Mouse (Mus musculus): Measurements from ENCODE around the gene Ppp1r37.
A peak's percentile ranks its signal among the peaks of the same experiment; 100 is the strongest.
"Not testable (repeated sequence)": the region's sequence is repeated elsewhere in the genome, so short reads cannot be mapped to it uniquely, and the experiment has no call there.

Gene Ppp1r37

DNA sequence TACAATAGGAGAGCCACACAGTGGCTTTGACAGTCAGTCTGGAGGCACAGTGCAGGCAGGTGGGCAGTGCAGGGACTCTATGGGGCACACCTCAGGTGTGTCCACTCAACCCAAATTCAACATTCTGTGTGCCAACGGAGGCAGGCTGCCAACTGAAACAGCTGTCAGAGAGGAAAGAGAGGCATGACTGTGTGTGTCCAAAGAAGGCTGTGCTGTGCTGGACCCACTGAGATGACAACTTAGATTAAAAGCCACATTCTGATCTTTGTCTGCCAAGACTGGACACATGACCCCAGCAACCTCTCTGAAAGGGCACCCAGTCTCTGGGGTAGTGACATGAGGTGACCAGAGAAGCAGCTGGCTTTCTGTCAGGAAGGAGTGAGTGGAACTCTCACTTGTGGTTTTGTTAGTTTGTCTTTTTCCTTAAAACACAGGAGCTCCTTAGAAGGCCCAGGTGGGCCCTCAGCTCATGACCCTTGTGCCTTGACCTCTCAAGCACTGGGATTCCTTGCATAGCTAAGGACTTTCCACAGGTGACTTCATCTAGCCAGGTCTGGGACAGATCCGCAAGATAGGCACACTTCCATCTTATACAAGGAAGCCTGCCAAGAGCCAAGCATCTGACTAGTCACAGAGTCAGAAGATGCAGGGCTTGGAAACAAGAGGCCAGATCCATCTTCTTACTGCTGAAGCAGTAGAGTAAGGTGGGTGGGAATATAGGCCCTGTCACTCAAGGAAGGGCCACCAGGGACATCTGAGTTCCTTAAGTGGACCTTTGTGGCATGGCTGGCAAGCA is 21.9 kb downstream of the Ppp1r37 start:
- peak; percentile 73 for DNase-seq (ENCODE audit: low read depth)

DNA sequence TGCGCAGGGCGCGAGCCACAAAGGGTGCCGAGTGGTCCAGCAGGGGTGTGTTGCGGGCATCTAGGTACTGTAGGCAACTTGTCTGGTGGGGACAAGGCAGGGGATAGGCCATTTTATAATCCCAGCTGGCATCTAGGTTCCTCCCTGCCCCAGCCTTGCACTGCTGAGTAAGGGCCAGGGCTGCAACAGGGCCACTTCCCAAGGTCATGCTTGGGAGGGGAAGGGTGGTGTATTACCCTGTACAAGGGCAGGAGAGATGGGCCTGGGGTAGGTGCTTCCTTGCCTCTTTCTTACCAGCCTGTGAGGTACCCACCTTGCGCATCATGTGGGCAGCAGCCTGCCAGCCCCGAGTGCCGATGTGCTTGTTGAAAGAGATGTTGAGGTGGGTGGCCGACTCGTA is 28.2 kb downstream of the Ppp1r37 start:
- DNase-seq (ENCODE audit: low read depth), result no peak

DNA sequence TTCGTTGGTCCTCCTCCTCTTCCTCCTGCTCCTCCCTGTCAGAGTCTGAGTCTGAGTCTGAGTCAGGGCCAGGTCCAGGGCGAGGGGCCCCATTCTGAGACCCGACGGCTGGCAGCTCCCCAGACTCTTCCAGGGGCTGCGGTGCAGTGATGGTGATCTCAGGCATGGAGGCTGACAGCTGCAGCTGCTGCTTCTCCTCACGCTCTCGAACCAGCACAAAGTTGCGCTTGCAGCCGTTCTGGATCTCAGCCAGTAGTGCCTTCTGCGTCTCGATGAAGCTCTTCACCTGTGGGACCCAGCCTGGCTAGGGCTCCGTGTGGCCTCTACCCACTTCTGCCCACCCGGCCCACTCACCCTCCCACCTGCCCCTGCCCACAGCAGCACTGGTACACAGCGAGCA is 30.6 kb downstream of the Ppp1r37 start:
- no peak for DNase-seq (ENCODE audit: low read depth)

DNA sequence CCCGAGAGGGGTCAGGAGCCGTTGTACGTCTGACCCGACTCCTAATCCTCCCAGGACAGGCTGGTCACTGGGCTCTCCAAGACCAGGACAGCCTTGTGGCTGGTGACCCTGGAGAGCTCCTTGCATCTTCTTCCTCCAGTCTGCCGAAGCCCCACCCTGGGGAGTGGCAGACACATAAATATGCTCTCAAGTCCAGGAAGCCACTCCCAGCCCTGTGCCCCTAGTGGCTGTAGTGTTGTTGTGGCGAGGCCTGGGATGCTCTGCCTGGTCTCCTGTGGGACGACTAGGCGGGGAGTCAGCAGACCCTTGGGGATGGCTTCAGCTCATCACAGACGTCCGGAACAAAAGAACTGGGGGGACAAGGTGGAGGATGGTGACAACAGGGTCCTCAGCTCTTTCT is 31.8 kb downstream of the Ppp1r37 start:
- peak; percentile 41 for DNase-seq (ENCODE audit: low read depth)

DNA sequence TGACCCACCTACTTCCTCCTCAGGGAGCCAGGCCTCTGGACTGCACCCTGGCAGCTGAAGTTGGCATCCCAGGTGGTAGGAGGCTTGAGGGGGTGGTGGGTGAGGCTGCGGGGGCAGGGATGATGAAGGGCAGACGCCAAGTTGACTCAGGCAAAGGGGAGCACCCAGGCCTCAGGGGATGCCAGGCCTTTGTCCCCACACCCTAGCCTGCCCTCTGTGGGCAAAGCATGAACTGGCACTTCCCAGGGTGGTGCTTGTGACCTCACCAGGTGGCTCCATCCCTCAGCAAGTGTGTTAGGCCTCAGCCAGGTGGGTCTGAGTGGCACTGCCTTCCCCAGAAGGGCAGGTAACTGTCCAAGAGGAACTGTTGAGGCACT is 37.8 kb downstream of the Ppp1r37 start:
- DNase-seq (ENCODE audit: low read depth), result no peak

DNA sequence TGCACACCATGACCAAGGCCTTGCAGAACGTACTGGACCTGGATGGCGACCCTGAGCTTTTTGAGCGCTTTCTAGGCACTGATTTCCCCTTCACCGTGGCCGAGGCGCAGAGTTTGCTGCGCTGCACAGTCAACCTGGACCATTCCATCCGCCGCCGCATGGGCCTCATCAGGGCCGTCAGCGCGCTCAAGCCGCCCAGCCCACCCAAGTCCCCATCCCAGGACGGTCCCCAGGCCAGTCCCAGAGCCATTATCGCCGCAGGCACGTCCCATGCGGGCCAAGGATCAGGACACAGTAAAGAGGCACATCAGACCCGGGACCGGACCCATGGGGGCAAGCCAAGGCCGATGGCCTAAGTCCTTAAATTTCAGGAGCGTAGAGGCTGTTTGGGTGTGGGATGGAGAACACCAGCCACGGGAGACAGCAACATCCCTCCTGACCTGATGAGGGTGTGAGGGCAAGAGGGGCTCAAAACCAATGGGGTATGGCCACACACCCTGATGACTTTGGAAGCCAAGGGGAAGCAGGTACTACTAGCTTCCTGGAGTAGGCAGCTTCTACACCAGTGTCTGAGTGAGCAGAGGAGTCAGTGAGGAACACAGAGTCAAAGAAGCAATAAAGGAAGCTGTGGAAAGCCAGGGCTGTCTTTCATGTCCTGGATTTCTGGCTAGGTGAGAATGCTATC is 38.3 kb downstream of the Ppp1r37 start:
- no peak for DNase-seq (ENCODE audit: low read depth)

DNA sequence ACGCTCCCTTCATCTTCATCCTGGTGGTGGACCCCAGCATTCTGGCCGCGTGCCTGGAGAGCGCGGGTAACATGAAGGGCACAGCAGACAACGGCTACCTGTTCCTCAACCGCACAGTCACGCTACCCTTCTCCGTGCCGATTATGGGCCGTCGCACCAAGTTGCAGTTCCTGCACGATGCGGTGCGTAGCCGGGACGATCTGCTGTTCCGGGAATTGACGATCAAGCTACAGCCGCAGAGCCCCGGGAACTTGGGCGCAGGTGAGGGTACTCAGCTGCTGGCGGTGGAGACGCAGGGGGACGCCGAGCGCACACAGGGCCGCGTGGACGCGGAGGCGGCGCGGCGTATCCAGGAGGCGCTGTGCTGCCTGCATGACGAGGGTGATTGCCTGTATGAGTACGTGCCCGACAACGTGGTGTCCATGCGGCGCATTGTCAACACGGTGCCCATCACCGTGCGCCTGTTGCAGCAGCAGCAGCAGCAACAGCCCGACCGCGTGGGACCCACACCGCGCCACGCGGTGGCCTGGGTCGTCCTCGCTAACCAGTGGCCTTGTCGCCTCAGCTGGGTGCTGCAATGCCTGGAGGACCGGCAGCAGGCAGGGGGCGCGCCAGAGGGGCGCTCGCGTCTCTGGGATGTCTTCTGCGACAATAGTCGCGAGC is 39.0 kb downstream of the Ppp1r37 start:
- DNase-seq (ENCODE audit: low read depth), result no peak

DNA sequence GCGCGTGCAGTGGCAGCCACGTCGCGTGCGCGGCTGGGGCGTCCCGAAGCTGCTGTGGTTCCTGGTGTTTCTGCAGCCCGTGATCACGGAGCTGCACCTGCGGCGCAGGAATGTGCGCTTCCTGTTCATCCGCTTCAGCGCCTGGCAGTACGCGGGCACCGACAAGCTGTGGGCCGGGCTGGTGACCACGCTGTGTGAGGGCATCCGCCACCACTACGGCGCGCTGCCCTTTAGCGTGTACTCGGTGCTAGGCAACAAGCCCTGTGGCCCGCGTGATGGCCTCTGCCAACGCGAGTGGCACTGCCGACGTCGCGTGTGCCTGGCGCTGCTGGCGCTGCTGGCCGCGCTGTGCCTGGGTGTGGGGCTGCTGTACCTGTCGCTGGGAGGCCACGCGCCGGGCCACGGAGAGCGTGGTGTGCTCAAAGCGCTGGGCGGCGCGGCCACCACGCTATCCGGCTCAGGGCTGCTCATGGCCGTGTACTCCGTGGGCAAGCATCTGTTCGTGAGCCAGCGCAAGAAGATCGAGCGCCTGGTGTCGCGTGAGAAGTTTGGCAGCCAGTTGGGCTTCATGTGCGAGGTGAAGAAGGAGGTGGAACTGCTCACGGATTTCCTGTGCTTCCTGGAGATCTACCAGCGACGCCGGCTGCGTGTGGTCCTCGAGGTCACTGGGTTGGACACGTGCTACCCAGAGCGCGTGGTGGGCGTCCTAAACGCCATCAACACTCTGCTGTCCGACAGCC is 39.7 kb downstream of the Ppp1r37 start:
- DNase-seq (ENCODE audit: low read depth), result no peak

DNA sequence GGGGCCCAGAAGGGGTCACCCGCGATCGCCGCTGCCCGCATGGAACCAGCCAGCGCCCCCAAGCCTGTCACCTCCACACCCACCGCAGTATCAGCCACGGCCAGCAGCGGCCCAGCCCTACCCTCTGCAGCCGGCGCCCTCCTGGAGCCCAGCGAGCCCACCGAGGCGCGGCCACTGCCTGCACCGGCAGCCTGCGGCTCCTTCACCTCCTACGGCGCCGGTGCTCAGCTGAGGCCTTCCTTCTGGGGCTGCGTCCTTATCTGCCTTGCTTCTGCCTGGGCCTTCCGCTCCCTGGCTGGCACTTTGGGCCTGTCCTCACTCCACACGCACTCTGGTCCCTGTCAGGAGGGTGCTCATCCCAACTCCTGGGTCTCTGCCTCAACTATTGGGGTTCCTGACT is 42.8 kb downstream of the Ppp1r37 start:
- no peak for DNase-seq (ENCODE audit: low read depth)

DNA sequence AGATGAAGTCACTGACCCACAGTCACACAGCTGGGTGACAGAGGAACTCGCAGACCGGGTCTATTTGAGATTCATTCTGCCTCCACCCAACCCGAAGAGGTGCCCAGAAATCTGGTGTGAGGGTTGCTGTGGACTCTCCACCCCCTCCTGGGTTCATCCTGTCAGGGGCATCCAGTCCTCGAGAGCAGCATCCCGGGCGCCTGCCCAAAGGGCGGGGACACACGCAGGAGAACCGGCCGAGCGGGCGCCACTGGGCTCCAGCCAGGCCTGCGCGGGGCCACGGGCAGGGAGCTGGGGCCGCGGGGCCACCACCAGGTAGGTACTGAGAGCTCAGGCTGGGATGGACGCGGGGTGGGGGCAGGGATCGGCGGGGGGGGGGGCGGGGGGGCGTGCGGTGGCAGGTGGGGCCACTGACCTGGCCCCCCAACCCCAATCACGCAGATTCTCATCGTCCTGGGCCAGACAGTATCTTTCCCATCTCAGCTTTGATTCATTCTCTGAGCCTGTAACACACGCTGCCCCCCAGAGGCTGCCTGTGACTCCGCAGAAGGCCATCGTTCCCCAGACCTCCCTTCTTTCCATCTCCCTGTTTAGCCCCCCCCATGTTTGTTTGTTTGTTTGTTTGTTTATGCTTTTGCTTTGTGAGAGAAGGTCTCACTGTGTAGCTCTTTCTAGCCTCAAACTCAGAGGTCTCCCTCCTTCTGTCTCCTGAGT is 45.1 kb downstream of the Ppp1r37 start, which contains the start of gene Nkpd1:
Nkpd1 (plus strand) TSS at position 187 of the 714 bp plus-strand sequence.
- no peak for DNase-seq (ENCODE audit: low read depth)

DNA sequence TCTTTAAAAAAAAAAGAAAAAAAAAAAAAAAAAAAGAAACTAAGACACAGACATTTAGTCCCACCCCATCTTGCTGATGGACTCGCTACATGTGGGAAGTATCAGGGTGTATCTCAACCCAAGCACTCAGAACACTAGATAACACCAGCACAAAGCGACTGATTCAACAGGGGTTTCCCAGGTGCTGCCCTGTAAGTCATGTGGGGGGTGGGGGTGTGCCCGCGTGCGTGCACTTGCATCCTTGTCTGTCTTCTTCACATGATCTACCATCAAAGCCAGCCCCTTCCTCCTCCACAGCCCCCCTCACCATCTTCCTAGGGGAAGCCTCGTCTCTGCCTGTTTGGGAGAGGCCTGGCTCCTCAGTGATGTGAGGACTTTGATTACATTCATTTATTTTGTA is 50.5 kb downstream of the Ppp1r37 start:
- no peak for DNase-seq (ENCODE audit: low read depth)

DNA sequence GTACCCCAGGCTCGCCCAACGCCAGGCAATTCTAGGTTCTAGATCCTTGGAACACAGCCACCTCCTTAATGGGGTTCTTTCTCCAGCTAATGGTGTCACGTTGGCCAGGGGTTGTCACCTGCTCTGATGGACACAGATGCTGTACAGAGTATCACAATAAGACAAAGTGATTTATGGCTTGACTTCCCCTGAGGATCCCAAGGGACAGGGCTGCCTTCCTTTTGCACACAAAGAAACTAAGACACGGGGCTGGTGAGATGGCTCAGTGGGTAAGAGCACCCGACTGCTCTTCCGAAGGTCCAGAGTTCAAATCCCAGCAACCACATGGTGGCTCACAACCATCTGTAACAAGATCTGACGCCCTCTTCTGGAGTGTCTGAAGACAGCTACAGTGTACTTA is 50.9 kb downstream of the Ppp1r37 start:
- not testable (repeated sequence) for DNase-seq (ENCODE audit: low read depth)

DNA sequence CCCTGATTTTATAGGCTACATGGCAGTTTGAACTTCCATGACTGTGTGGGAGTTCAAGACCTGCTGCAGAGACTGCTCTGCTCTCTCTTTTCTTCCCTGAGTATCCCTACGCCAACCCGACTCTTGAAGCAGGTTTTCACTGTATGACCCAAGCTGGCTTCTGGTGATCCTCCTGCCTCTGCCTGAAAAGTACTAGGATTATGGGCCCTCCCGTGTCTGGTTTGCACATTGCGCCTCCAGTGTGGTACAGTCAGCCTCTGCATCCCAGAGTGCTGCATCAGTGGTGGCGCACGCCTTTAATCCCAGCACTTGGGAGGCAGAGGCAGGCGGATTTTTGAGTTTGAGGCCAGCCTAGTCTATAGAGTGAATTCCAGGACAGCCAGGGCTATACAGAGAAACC is 53.1 kb downstream of the Ppp1r37 start:
- peak; percentile 42 for DNase-seq (ENCODE audit: low read depth)

DNA sequence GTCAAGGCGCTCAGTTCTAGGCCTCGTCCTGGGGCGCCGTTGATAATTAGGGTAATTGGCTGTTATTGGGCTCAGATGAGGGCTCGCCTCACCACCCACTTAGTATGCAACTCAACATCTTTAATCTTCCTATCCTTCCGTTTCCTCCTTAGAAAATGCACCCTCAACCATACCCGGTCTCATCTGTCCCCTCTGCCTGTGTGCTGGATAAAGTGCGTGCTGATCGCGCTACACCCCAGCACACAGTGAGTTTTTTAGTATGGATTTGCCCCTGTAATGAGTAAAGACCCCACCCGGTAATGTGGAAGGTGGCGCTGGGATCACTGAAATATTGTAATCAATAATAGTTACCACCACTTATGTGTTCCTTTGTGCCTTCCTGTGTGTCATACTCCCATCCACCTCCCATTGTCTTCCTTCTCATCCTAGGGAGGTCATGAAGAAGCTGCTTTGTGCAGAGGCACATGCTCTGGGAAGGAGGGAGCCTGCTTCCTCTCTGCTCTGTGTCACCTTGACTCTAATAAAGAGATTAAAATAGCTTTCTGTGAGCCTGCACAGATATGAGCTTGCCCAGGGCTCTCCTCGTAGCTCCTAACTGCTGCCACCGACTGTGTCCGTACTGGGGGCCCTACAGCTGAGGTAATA is 53.8 kb downstream of the Ppp1r37 start:
- DNase-seq (ENCODE audit: low read depth), result no peak

DNA sequence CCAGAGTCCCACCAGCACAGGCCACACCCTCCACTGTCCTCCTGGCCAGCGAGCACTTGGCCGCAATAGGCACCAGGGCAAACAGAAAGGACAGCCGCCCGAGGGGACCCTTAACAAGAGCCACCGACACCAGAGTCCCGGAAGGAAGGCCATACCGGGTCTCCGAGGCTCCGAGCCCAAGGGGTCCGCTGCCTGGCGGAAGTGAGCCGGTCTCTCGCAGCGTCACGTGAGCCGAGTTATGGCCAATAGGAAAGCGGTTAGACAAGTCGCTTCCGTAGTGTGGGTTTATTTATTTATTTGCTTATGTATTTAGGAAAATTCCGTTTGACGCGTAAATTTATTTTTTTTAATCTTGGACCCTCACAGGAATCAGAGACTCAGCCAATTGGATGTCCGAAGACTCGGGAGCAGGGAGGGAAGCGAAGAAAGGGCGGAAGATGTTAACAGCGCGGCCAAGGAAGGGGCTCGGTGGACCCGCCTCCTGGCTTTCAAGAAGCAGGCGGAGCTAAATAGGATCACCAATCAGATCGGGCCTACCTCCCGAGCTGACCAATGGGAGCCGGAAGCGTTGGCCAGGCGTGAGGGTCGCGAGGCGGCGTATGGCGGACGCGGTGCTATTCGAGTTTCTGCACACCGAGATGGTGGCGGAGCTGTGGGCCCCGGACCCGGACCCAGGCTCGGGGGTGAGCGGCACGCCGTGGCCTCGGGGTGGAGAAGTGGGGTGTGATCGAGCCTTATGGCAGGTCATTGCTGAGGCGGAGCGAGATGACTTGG is 54.5 kb downstream of the Ppp1r37 start, which contains the start of the genes Bloc1s3 and Trappc6a:
Bloc1s3 (minus strand) TSS at position 218 of the 774 bp plus-strand sequence.
Trappc6a (plus strand) TSS at position 246 of the 774 bp plus-strand sequence.
- DNase-seq (ENCODE audit: low read depth), result peak; percentile 97

DNA sequence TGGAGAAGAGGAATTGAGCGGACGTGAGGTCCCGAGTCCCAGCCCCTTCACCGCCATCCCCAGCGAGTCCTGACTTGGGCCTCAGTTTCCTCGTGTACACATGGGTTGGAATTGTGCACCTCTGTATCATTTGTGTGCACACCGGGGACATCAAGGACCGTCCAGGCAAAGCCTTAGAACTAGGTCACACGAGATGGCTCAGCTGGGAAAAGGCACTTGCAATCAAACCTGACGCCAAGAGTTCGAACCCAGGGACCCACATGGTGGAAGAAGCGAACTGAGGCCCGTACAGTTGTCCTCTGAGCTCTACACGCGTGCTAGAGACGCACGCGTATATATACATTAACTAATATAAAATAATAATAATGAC is 55.3 kb downstream of the Ppp1r37 start:
- no peak for DNase-seq (ENCODE audit: low read depth)

DNA sequence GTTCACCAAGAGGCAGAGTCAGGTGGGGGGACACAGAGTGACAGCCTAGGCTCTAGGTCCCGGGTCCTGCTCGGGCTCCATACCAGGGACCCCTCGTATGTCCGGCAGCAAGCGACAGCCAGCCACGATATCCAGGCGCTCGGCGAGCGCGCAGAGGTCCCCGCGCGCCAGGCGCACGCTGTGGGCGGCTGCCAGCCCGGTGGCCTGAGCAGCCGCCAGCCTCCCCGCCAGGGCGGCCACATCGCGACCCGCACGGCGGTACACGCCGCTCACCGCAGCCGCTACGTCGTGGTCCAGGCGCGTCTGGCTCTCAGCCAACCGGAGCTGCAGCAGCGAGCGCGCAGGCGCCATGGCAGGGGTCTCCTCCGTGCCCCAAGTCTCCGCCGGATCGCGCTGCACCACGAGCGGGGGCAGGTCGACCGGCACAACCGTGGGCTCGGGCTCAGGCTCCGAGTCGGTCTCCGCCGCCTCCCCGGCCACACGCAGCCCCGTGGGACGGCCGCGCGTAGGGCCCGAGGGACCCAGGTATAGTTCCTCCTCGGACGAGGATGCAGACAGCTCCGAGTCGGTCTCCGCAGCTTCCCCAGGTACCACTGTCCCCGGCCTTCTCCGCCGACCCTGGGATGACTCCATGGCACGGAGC is 55.8 kb downstream of the Ppp1r37 start:
- no peak for DNase-seq (ENCODE audit: low read depth)

DNA sequence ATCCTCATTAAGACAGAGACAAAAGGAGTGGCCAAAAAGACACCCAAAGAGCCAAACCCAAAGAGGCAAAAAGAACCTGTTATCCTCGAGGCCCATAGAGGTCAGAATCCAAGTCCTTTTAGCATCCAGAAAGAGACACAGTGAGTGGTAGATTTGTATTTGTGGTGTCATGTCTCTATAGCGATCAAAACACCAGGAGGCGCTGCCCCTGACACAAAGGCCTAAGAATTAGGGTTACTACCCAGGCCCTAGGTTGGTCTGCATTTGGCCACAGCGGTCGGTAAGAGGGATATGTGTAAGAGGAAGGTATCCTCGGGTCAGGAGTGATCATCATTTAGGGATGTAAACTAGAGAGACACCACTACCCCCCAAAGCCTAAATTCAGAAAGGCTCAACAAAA is 56.5 kb downstream of the Ppp1r37 start:
- DNase-seq (ENCODE audit: low read depth), result peak; percentile 43

DNA sequence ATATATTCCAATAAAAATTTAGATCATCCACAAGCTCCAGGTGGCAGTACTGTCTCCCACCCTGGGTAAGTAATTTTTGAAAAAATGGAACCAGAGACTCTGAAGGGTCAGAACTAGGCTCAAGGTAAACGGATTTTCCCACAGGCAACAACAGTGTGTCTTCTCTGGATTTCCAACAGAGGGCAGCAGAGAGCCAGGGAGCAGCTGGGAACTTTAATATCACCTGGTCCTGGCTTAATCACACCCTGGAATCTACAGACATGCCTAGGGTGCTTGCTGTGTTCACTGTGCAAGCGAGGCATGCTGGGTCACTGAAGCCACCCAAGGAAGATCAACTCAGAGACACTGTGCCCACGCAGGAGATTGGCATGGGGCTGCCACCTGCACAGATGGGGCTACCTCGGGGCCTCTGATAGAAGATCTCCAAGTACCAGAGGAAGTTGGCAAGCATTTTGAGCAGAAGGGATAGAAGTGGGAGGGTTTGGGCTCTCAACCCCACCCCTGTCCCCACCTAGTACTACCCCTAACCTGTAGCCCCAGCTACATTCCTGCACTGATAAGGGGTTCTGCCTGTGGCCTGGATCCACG is 59.3 kb downstream of the Ppp1r37 start:
- DNase-seq (ENCODE audit: low read depth), result peak; percentile 72
